In genomic region chr6:43337491-43337961, GRCm38 (mm10) we compare ENCODE assay signal across 9 mouse cellular contexts. TPM values are rescaled to one million over a fixed set of nuclear protein-coding genes. Genes with fewer than 3 reads are reported as not detected.
DNase-seq lines count a peak whose midpoint lies in the region; ATAC-seq lines count a peak whose summit lies in the region.
"Had no signal": no experiment of that assay in that cellular context is flagged by ENCODE, and none has a peak within 500 bp of the region (broad histone marks: within the 10 kb centered on the region; RNA-seq: fewer than 3 reads in every experiment).

No protein-coding gene starts in this region.

- no peaks in the 10 kb centered on the region for H3K9me3 ChIP-seq in heart, embryonic 14.5 days (ENCODE audit: control insufficient read depth, low read length)
- no peaks in the 10 kb centered on the region for H3K9me3 ChIP-seq in stomach, embryonic 15.5 days

- H3K27ac ChIP-seq in heart, embryonic 14.5 days (replicated peaks in 1 of 2; ENCODE audit: control insufficient read depth in 1 of 2, insufficient read depth in 1 of 2, low read depth in 2 of 2, low read length in 2 of 2), result no peak overlapping the region
- H3K27ac ChIP-seq in stomach, embryonic 15.5 days, result no peak overlapping the region

- H3K4me2 ChIP-seq in heart, embryonic 14.5 days (ENCODE audit: low read length), result peak overlapping the region; percentile 28
- H3K4me2 ChIP-seq in stomach, embryonic 15.5 days, result no peak overlapping the region

- ATAC-seq in heart, embryonic 14.5 days (ENCODE audit: insufficient number of reproducible peaks, insufficient read depth, low FRiP score, low read depth), result peak; percentile 75
- peak; percentile 92 for ATAC-seq in stomach, embryonic 15.5 days (ENCODE audit: insufficient read depth, low FRiP score, low read depth)

- no peaks in the 10 kb centered on the region for H3K36me3 ChIP-seq in heart, embryonic 14.5 days (ENCODE audit: control insufficient read depth, insufficient read depth, low read length)
- no peaks in the 10 kb centered on the region for H3K36me3 ChIP-seq in stomach, embryonic 15.5 days

- intact Hi-C loops in gastrocnemius, postnatal 14 days (cut with DNase I; ENCODE audit: low total_unique reads), result no loop called here

- no peak overlapping the region for H3K4me3 ChIP-seq in heart, embryonic 14.5 days (ENCODE audit: control insufficient read depth in 1 of 2, insufficient read depth in 1 of 2, low read depth in 1 of 2, low read length in 2 of 2)
- H3K4me3 ChIP-seq in stomach, embryonic 15.5 days (replicated peaks), result no peak overlapping the region

- H3K9ac ChIP-seq in heart, embryonic 14.5 days (ENCODE audit: low read length), result no peak overlapping the region
- no peak overlapping the region for H3K9ac ChIP-seq in stomach, embryonic 15.5 days

- H3K4me1 ChIP-seq in heart, embryonic 14.5 days (ENCODE audit: control insufficient read depth in 2 of 2, insufficient read depth in 2 of 2, low read length in 2 of 2), result peaks cover 6 to 11% of the 10 kb centered on the region in 2 experiments
- no peaks in the 10 kb centered on the region for H3K4me1 ChIP-seq in stomach, embryonic 15.5 days

- 30% methylated on average over 10 of the region's 10 CpGs for WGBS in heart, embryonic 14.5 days
- 26% methylated on average over 10 of the region's 10 CpGs for WGBS in stomach, embryonic 15.5 days

- no peaks in the 10 kb centered on the region for H3K27me3 ChIP-seq in heart, embryonic 14.5 days (ENCODE audit: control insufficient read depth, insufficient read depth, low read length)
- H3K27me3 ChIP-seq in stomach, embryonic 15.5 days (replicated peaks), result no peaks in the 10 kb centered on the region

- peak; percentile 9 for DNase-seq in ovary, adult 18-20 months (ENCODE audit: low spot score)
- DNase-seq in ovary, postnatal 14 days (ENCODE audit: low spot score), result no peak
- peak; percentile 36 to 72 for DNase-seq in kidney, postnatal 25 days
- DNase-seq in embryo, embryonic 11 days, result no peak
- no peak for DNase-seq in layer of hippocampus, adult 18-20 months (ENCODE audit: low spot score in 2 of 2)
- DNase-seq in gastrocnemius, postnatal 14 days, result no peak

RNA-seq across cellular contexts. Expression of gene Nobox, which starts 28.2 kb away (rescaled TPM):
- polyA plus RNA-seq in heart, embryonic 14.5 days (2014; fragmentation: Nextera tagmentation; extraction: Ambion mirVana), result 0.16 and 0.19 TPM in 2 replicates
- polyA plus RNA-seq in stomach, embryonic 15.5 days (2015; fragmentation: Nextera tagmentation; extraction: Ambion mirVana), result 0.06 TPM in 1 of 2 replicates, not detected in the other
- total RNA-seq in layer of hippocampus, adult 18-20 months (2021), result not detected
- total RNA-seq in gastrocnemius, postnatal 14 days (2021), result not detected
- total RNA-seq: gastrocnemius, adult 8-10 months had no signal

Comparison
In these comparisons a context has a peak if more than half of its experiments do, and no peak if none do; other contexts are left out.
1. DNase-seq: peak in ovary, adult 18-20 months (single experiment) and kidney, postnatal 25 days (2 of 2); none in ovary, postnatal 14 days (single experiment), embryo, embryonic 11 days (single experiment), layer of hippocampus, adult 18-20 months (0 of 2) and gastrocnemius, postnatal 14 days (single experiment).